Mouse (Mus musculus) frontal cortex, postnatal 25 days (tissue): ENCODE data around the gene Gm10591.
"Not testable (repeated sequence)": the region's sequence is repeated elsewhere in the genome, so short reads cannot be mapped to it uniquely, and the experiment has no call there.

Source experiments
- DNase-seq, 2 experiments: peaks; one replicate each; pipeline ENCODE4 v3.0.0; 2022; ENCODE audit warnings: low spot score in 2 of 2

Gm10591 gene

GRCm38 (mm10) chr4:42611895-42612294 is at the start of gene Gm10591:
Gene Gm10591 (plus strand): TSS chr4:42612195.
- DNase-seq, result not testable (repeated sequence)

- DNase-seq, result not testable (repeated sequence)
Observed at GRCm38 (mm10) chr4:42629419-42629818, 17.4 kb downstream of the Gm10591 start, which contains the start of gene Gm2564. Gene Gm2564 (plus strand): TSS chr4:42629719.

- not testable (repeated sequence) for DNase-seq
Observed at GRCm38 (mm10) chr4:42654951-42655350, 43.0 kb downstream of the Gm10591 start, which contains the start of gene Ccl27b. Gene Ccl27b (plus strand): TSS chr4:42655251.

GRCm38 (mm10) chr4:42661793-42662192 is 49.8 kb downstream of the Gm10591 start, which contains the start of gene Il11ra2:
Gene Il11ra2 (minus strand): TSS chr4:42661893.
- not testable (repeated sequence) for DNase-seq
